Mouse (Mus musculus): ENCODE measurements at regions not wholly inside any gene's neighbourhood (a gene's known extent, or its start where the extent isn't known, plus 50 kb on each side); places are given as distances from the start of the nearest gene placed in this dataset.

- DNase-seq (ENCODE audit: low spot score): peak; percentile 45
Measured at GRCm38 (mm10) chr12:79944714-79945493, 167.9 kb downstream of the Zfp36l1 start.

- DNase-seq (ENCODE audit: low spot score): no peak
Measured at GRCm38 (mm10) chr12:79944090-79944489, 168.7 kb downstream of the Zfp36l1 start.

- peak; percentile 68 for DNase-seq (ENCODE audit: low spot score)
Measured at GRCm38 (mm10) chr12:79942563-79943131, 170.2 kb downstream of the Zfp36l1 start.

GRCm38 (mm10) chr12:79941828-79942227 is 171.0 kb downstream of the Zfp36l1 start:
- DNase-seq (ENCODE audit: low spot score): no peak

GRCm38 (mm10) chr12:79939436-79939835 is 173.4 kb downstream of the Zfp36l1 start:
- DNase-seq (ENCODE audit: low spot score): no peak

GRCm38 (mm10) chr12:79937876-79938275 is 174.9 kb downstream of the Zfp36l1 start:
- no peak for DNase-seq (ENCODE audit: low spot score)

GRCm38 (mm10) chr12:79936698-79937097 is 176.1 kb downstream of the Zfp36l1 start:
- peak; percentile 58 for DNase-seq (ENCODE audit: low spot score)

GRCm38 (mm10) chr12:79934091-79934490 is 178.7 kb downstream of the Zfp36l1 start:
- DNase-seq (ENCODE audit: low spot score): no peak

GRCm38 (mm10) chr12:79932905-79933304 is 179.9 kb downstream of the Zfp36l1 start:
- DNase-seq (ENCODE audit: low spot score): no peak

GRCm38 (mm10) chr12:79931455-79931854 is 181.4 kb downstream of the Zfp36l1 start:
- DNase-seq (ENCODE audit: low spot score): no peak

GRCm38 (mm10) chr12:79929846-79930245 is 183.0 kb downstream of the Zfp36l1 start:
- no peak for DNase-seq (ENCODE audit: low spot score)

- peak; percentile 70 for DNase-seq (ENCODE audit: low spot score)
Measured at GRCm38 (mm10) chr12:79928739-79929380, 184.0 kb downstream of the Zfp36l1 start.

- DNase-seq (ENCODE audit: low spot score): no peak
Measured at GRCm38 (mm10) chr12:79928298-79928697, 184.5 kb downstream of the Zfp36l1 start.

GRCm38 (mm10) chr12:79925704-79926588 is 186.9 kb downstream of the Zfp36l1 start:
- no peak for DNase-seq (ENCODE audit: low spot score)

GRCm38 (mm10) chr12:79924921-79925703 is 187.7 kb downstream of the Zfp36l1 start:
- no peak for DNase-seq (ENCODE audit: low spot score)

- DNase-seq (ENCODE audit: low spot score): peak; percentile 38
Measured at GRCm38 (mm10) chr12:79923811-79924210, 189.0 kb downstream of the Zfp36l1 start.

- DNase-seq (ENCODE audit: low spot score): no peak
Measured at GRCm38 (mm10) chr12:79921786-79922185, 191.0 kb downstream of the Zfp36l1 start.

GRCm38 (mm10) chr12:79918983-79919382 is 193.8 kb downstream of the Zfp36l1 start:
- no peak for DNase-seq (ENCODE audit: low spot score)

GRCm38 (mm10) chr12:79917634-79918289 is 195.1 kb downstream of the Zfp36l1 start:
- DNase-seq (ENCODE audit: low spot score): no peak
